Mouse (Mus musculus) midbrain, embryonic 11.5 days (tissue): Measurements from ENCODE around the gene C5ar2. TPM values are rescaled to one million over a fixed set of nuclear protein-coding genes. Genes with fewer than 3 reads are reported as not detected.

ENCODE experiments used
- ATAC-seq: fragments of 200-750 bp; cut with Nextera tagmentation; 2 replicates; pipeline ENCODE4 v1.8.0; 2017; ENCODE audit warnings: moderate TSS enrichment, moderate library complexity; ENCODE audit not compliant: low FRiP score
- DNase-seq: peaks from one replicate; pipeline ENCODE4 v3.0.0; 2015; ENCODE audit warnings: low spot score; ENCODE audit errors: missing footprints
- H3K27ac ChIP-seq: fragments of 300-500 bp; sonication (generic); 2 replicates; pipeline ENCODE4 v1.5.1; 2014; ENCODE audit warnings: low read depth, low read length
- H3K27me3 ChIP-seq: fragments of 300-500 bp; sonication (generic); 2 replicates; pipeline ENCODE4 v1.6.1; 2014; ENCODE audit warnings: mild to moderate bottlenecking, low read length, moderate library complexity, mixed read lengths; ENCODE audit not compliant: control insufficient read depth, insufficient read depth
- H3K36me3 ChIP-seq: fragments of 300-500 bp; sonication (generic); 2 replicates; pipeline ENCODE4 v1.6.1; 2014; ENCODE audit warnings: mild to moderate bottlenecking, low read length, moderate library complexity, mixed read lengths; ENCODE audit not compliant: control insufficient read depth, insufficient read depth
- H3K4me1 ChIP-seq: fragments of 300-500 bp; sonication (generic); 2 replicates; pipeline ENCODE4 v1.6.1; 2014; ENCODE audit warnings: low read length; ENCODE audit not compliant: control insufficient read depth, insufficient read depth
- H3K4me2 ChIP-seq: fragments of 300-500 bp; sonication (generic); 2 replicates; pipeline ENCODE4 v1.6.1; 2014; ENCODE audit warnings: mild to moderate bottlenecking, moderate library complexity
- H3K4me3 ChIP-seq: fragments of 300-500 bp; sonication (generic); 2 replicates; pipeline ENCODE4 v1.5.1; 2014; ENCODE audit warnings: low read depth, low read length
- H3K9ac ChIP-seq: fragments of 300-500 bp; sonication (generic); 2 replicates; pipeline ENCODE4 v1.6.1; 2014; ENCODE audit warnings: low read length
- H3K9me3 ChIP-seq: fragments of 300-500 bp; sonication (generic); 2 replicates; pipeline ENCODE4 v1.6.1; 2016; ENCODE audit warnings: low read length; ENCODE audit not compliant: control insufficient read depth
- WGBS: fragments of 180-500 bp; shearing (Covaris S2); extraction: QIAGEN DNeasy Blood & Tissue Kit; methylation state at CpG from one replicate; pipeline ENCODE4 v1.1.7; 2014; 5-methylcytosine and 5-hydroxymethylcytosine counted together
- polyA plus RNA-seq: library from polyadenylated mRNA; unstranded; fragments of >200 nt; fragmentation: Nextera tagmentation; extraction: Ambion mirVana; gene quantifications from 2 replicates; pipeline ENCODE4 v1.2.1, GENCODE M21; 2014

C5ar2 gene
- polyA plus RNA-seq, 1 experiment from 2014 or later = 0.12 TPM

GRCm38 (mm10) chr7:16208781-16209665 is 34.9 kb downstream of the C5ar2 start:
- peaks cover 11% of the 10 kb centered on the region for H3K36me3 ChIP-seq
- no peak for DNase-seq

DNA sequence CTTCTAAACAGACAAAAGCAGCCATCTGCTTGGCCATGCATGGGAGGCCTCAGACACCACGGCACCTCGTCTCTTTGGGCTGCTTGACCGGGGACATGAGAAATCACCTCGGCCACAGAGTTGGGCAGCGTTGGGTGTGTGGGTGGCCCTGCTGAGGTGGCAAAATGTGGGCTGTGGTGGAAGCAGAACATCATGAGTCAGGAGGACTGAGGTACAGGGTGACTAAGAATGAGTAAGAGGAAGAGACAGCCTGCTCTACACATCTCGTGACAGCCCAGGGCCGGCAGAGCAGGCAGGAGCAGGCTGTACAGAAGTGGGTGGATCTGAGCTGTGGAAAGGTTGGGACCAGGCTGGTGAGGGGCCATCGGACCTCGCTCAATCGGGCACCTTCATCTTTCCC is 36.5 kb downstream of the C5ar2 start:
- Histone ChIP-seq H3K4me3 (no peak overlapping the region), H3K27me3 (no peaks in the 10 kb centered on the region), H3K36me3 (peaks cover 17% of the 10 kb centered on the region), H3K4me1 (no peaks in the 10 kb centered on the region), H3K9ac (no peak overlapping the region), H3K4me2 (no peak overlapping the region), H3K27ac (no peak overlapping the region), H3K9me3 (no peaks in the 10 kb centered on the region)
- WGBS = 93% methylated on average over 10 of the region's 10 CpGs
- no peak for ATAC-seq
- DNase-seq = no peak

More at GRCm38 (mm10) chr7:16208781-16209665, 34.9 kb downstream of the C5ar2 start:
- Histone ChIP-seq H3K27ac (no peak overlapping the region), H3K9ac (no peak overlapping the region), H3K4me3 (no peak overlapping the region), H3K4me1 (no peaks in the 10 kb centered on the region), H3K9me3 (no peaks in the 10 kb centered on the region), H3K4me2 (no peak overlapping the region), H3K27me3 (no peaks in the 10 kb centered on the region)
- WGBS = 91% methylated on average over 21 of the region's 21 CpGs
- no peak for ATAC-seq

DNA sequence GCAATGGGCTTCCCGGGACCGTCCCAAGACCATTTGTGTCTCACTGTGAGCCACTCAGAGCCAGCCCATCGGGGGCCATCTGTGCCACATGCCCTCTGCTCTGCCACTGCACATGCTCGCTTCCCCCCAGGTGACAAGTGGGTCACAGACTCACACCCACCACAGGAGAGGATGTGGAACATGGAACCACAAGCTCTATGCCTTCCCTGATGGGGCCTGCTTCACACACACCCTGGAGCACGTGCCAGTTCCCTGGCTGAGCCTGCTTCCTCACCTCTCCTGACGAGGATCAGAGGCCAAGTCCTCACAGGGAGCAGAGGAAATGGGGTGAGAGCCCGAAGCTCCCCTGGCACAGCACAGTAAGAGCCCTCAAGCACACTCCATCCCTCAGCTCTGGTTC is 36.9 kb downstream of the C5ar2 start:
- Histone ChIP-seq H3K4me3 (no peak overlapping the region), H3K4me2 (no peak overlapping the region), H3K9me3 (no peaks in the 10 kb centered on the region), H3K27ac (no peak overlapping the region), H3K4me1 (no peaks in the 10 kb centered on the region), H3K27me3 (no peaks in the 10 kb centered on the region), H3K9ac (no peak overlapping the region), H3K36me3 (peaks cover 17% of the 10 kb centered on the region)
- no peak for ATAC-seq
- no peak for DNase-seq
- WGBS = 84% methylated on average over 7 of the region's 7 CpGs

DNA sequence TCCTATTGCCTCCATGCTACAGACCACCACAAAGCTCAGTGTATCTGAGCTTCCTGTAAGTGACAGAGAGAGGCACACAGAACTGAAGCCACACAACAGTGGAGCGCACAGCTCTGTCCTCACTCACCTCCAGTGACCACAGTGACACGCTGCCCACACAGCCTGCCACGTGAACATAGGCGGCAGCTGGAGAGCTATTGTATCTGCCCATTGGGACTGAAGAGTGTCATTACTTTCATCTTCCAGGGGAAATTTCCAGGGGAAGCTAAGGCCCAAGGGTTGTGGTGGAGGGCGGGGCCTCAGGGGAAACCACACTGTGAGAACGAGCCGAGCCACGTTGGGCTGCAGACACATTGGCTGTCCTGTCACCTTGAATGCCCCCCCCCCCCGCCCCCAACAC is 39.2 kb downstream of the C5ar2 start:
- Histone ChIP-seq H3K4me3 (no peak overlapping the region), H3K4me2 (no peak overlapping the region), H3K4me1 (no peaks in the 10 kb centered on the region), H3K9me3 (no peaks in the 10 kb centered on the region), H3K36me3 (peaks cover 14% of the 10 kb centered on the region), H3K27ac (no peak overlapping the region), H3K27me3 (no peaks in the 10 kb centered on the region), H3K9ac (no peak overlapping the region)
- DNase-seq (no peak), ATAC-seq (no peak)
- 87% methylated on average over 9 of the region's 9 CpGs for WGBS

DNA sequence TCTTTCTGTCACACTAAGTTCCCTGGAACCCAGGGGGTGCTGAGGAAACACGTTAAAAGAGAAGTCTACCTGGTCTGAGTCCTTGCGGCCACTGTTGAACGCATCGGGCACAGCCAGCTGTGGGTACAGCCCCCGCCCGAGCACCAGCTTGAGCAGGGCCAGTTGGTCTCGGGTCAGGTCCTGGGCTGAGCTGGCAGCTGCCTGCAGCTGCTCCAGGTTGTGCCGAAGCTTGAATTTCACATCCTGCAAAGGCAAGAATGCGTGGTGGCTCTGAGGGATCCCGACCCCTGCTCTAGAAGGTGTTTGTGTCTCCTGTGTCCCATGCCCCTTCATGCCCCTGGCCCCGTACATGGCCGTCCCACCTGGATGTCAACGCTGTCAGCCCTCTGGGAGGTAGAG is 40.5 kb downstream of the C5ar2 start:
- H3K4me1 ChIP-seq = no peaks in the 10 kb centered on the region
- 96% methylated on average over 13 of the region's 13 CpGs for WGBS
- no peak overlapping the region for H3K27ac ChIP-seq
- H3K9me3 ChIP-seq = no peaks in the 10 kb centered on the region
- H3K4me2 ChIP-seq = no peak overlapping the region
- no peaks in the 10 kb centered on the region for H3K27me3 ChIP-seq
- no peak overlapping the region for H3K4me3 ChIP-seq
- H3K9ac ChIP-seq = no peak overlapping the region
- DNase-seq (no peak), ATAC-seq (no peak)
- peaks cover 14% of the 10 kb centered on the region for H3K36me3 ChIP-seq

GRCm38 (mm10) chr7:16202756-16203504 is 41.0 kb downstream of the C5ar2 start:
- no peak overlapping the region for H3K27ac ChIP-seq
- H3K4me3 ChIP-seq = no peak overlapping the region
- no peak overlapping the region for H3K4me2 ChIP-seq
- no peaks in the 10 kb centered on the region for H3K4me1 ChIP-seq
- DNase-seq (no peak), ATAC-seq (no peak)
- H3K9me3 ChIP-seq = no peaks in the 10 kb centered on the region
- peaks cover 17% of the 10 kb centered on the region for H3K36me3 ChIP-seq
- H3K9ac ChIP-seq = no peak overlapping the region
- H3K27me3 ChIP-seq = no peaks in the 10 kb centered on the region
- WGBS = 83% methylated on average over 15 of the region's 15 CpGs

GRCm38 (mm10) chr7:16201136-16201535 is 42.8 kb downstream of the C5ar2 start:
- no peak overlapping the region for H3K9ac ChIP-seq
- H3K4me2 ChIP-seq = no peak overlapping the region
- no peak for DNase-seq
- 86% methylated on average over 6 of the region's 6 CpGs for WGBS
- H3K36me3 ChIP-seq = peaks cover 17% of the 10 kb centered on the region
- H3K4me1 ChIP-seq = no peaks in the 10 kb centered on the region
- no peaks in the 10 kb centered on the region for H3K9me3 ChIP-seq
- no peak overlapping the region for H3K4me3 ChIP-seq
- no peak overlapping the region for H3K27ac ChIP-seq
- H3K27me3 ChIP-seq = no peaks in the 10 kb centered on the region
- no peak for ATAC-seq

DNA sequence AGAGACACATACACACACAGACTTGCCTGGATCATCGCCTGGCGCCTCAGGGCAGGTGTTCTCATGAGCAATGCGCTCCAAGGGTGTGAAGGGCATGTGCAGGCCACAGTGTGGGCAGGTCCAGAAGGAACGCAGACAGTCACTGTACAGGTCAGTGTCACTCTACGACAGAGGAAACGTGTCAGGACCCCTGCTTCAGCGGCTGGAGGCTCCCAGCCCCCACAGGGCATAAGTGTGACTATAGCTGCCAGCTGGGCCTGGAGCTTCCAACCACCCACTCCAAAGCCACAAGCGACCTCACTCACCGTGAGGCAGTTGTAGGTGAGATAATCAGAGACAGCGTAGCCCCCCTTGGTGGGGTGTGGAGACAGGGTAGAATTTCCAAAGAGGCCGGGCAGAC is 45.4 kb downstream of the C5ar2 start:
- ATAC-seq = no peak
- no peak overlapping the region for H3K27ac ChIP-seq
- no peak overlapping the region for H3K9ac ChIP-seq
- no peak overlapping the region for H3K4me2 ChIP-seq
- no peaks in the 10 kb centered on the region for H3K4me1 ChIP-seq
- DNase-seq = no peak
- no peaks in the 10 kb centered on the region for H3K27me3 ChIP-seq
- H3K4me3 ChIP-seq = no peak overlapping the region
- WGBS = 89% methylated on average over 11 of the region's 11 CpGs
- peaks cover 12% of the 10 kb centered on the region for H3K36me3 ChIP-seq
- no peaks in the 10 kb centered on the region for H3K9me3 ChIP-seq

DNA sequence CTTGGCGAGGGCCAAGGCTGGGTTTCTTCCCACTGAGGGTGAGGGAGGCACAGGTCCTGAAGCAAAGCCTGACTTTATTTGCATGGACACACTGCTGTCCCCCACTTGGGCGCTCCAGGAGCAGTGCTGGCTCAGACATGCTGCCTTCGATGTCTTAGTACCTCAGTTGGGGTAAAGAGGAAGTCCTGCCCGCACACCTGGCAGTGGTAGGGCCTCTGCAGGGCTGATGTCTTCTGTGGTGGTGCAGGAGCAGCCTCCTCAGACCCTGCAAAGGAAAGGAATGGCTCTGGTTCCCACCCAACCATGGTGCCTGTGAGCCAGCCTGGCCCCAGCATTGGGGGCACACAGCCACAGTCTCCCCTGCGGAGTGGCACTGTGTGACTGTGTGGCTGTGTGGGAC is 46.8 kb downstream of the C5ar2 start:
- Histone ChIP-seq H3K4me3 (no peak overlapping the region), H3K4me2 (no peak overlapping the region), H3K27ac (no peak overlapping the region), H3K27me3 (no peaks in the 10 kb centered on the region), H3K9ac (no peak overlapping the region), H3K36me3 (peaks cover 7% of the 10 kb centered on the region; the same call in 1 of the 2 replicates), H3K9me3 (no peaks in the 10 kb centered on the region), H3K4me1 (no peaks in the 10 kb centered on the region)
- WGBS = 85% methylated on average over 5 of the region's 5 CpGs
- no peak for DNase-seq
- ATAC-seq = no peak
